Mouse (Mus musculus) liver, adult 2 months (tissue): ENCODE results near the gene Hsh2d.

Source experiments
- CTCF ChIP-seq: fragments of 200-500 bp; IDR thresholded peaks from 2 replicates; pipeline ENCODE4 v1.5.1; 2011; ENCODE audit warnings: low read depth, low read length, control low read depth
- POLR2A ChIP-seq: fragments of 200-500 bp; IDR thresholded peaks from 2 replicates; pipeline ENCODE4 v1.6.1; 2011; ENCODE audit warnings: low read length, control low read depth; ENCODE audit not compliant: insufficient read depth; ENCODE audit errors: extremely low read depth

- TF ChIP-seq CTCF (no peak), POLR2A (no peak)
Measured at GRCm38 (mm10) chr8:72169098-72169668, 20.3 kb upstream of the Hsh2d start.
